Mouse (Mus musculus): ENCODE measurements around the gene Olfr1277.

DNA sequence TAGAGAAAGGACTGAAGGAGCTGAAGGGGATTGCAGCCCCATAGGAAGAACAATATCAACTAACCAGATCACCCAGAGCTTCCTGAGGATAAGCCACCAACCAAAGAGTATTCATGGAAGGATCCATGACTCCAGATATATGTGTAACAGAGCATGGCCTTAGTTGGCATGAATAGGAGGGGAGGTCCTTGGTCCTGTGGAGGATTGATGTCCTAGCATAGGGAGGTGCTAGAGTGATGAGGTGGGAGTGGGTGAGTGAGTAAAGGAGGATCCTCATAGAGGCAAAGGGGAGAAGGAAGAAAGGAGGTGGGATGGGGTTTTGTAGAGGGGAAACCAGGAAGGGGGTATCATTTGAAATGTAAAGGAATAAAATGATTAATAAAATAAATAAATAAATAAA lies 24.6 kb upstream of the Olfr1277 start:
- TF ChIP-seq CTCF (IDR thresholded peaks at IDR 0.05; ENCODE audit: low read depth, low read length): no peak
- no peak for TF ChIP-seq POLR2A (IDR thresholded peaks at IDR 0.05; ENCODE audit: borderline replicate concordance, low read depth, low read length)

All from bone marrow macrophage, adult 2 months (primary cell).